Mouse (Mus musculus) layer of hippocampus, adult 18-20 months (tissue): ENCODE results near the gene Egflam. TPM values are rescaled to one million over a fixed set of nuclear protein-coding genes. Genes with fewer than 3 reads are reported as not detected.

ENCODE experiments used
- DNase-seq, 2 experiments: peaks; one replicate each; pipeline ENCODE4 v3.0.0; 2022; ENCODE audit warnings: low spot score in 2 of 2
- long read RNA-seq: library from polyadenylated mRNA; stranded (forward); transcript quantifications from one replicate; pipeline ENCODE4 v2.0.0, GENCODE M21; 2021
- total RNA-seq, 2 experiments: library from RNA; stranded (reverse); gene quantifications; 2 replicates each; pipeline ENCODE4 v1.2.3; 2021

Gene Egflam
- 1 to 10 TPM; 1.9 to 2.0 TPM for total RNA-seq
- long read RNA-seq, full-length matches to known transcripts, result 1 of 1 reads
- long read RNA-seq, partial matches to known transcripts, result 0 of 1 reads
- long read RNA-seq, other reads (novel, unspliced or antisense), result 0 of 1 reads

DNA sequence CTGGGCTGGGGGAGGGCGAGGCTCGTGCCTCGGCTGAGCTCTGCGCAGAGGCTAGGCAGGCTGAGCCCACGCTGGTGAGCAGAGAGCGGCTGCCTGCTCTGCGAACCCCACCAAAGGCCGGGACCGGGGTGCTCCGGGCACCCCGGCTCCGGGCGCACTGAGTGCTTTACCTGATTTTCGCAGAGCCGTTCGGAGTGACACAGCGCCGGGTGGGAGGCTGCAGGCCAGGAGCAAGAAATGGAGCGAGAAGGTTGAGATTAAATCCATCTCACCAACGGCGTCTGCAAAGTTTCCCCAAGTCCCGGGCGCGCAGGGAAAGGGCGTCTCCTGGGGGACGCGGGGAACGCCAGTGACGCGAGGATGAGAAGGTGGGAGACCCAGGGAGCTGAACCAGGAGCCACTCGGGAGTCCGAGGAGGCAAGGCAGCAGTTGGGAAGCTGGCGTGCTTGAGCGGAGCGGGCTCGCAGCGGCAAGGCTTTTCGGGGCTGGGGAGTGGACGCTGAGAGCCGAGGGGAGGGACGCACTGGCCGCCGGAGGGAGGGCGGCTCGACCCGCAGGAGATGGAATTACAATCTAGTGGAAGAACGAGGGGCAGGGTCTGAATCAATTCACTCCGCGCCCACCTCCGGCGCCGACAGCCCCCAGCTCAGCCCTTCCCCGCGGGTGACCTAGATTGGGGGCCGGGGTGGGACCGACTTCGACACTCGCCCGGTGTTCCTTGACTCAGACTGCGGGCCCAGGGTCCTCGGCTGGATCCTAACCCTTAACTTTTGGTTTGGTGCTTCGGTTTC, at the start of gene Egflam:
Gene Egflam, minus strand, starts transcription at position 578 of the 791 bp plus-strand sequence.
- no peak for DNase-seq

GRCm38 (mm10) chr15:7443396-7444315, 45.5 kb upstream of the Egflam start:
- DNase-seq, result peak in 1 of 2 experiments; percentile 61

GRCm38 (mm10) chr15:7442148-7443100, 44.2 kb upstream of the Egflam start:
- no peak for DNase-seq

DNA sequence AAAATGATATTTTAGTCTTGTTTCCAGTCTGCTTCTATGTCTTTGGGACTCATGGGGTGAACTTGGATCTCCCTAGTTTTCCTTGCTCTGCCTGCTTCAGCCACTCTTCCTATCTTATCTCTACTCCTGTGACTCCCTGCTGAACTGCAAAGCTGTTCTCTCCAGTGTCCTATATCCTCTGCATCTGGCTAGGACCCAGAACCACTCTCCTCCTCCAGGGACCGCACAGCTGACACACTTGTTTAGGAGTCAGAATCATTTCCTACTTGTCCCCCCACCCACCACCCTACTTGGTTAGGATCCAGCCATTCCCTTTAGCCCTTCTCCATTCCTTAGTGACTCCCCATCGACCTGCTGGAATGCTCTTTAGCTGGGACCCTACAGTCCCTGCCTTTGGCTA, 26.1 kb upstream of the Egflam start:
- no peak for DNase-seq

DNA sequence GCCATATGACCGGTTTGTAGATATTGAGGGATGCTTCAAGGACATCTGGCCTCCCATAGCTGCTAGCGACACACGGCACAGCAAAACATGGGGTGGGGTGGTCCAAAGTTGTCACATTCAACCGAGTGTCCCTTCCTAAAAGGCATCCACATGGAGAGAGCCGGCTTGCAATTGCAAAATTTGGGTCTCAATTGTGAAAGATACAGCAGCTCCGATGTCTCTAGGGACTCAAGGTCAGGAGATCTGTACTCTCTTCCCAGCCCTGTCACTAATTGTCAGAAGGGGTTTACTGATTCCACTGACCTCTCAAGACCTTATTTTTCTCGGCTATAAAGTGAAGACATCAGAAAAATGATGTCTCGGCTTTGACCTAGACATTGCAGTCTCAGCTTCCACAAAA, 6.3 kb upstream of the Egflam start:
- DNase-seq, result no peak

DNA sequence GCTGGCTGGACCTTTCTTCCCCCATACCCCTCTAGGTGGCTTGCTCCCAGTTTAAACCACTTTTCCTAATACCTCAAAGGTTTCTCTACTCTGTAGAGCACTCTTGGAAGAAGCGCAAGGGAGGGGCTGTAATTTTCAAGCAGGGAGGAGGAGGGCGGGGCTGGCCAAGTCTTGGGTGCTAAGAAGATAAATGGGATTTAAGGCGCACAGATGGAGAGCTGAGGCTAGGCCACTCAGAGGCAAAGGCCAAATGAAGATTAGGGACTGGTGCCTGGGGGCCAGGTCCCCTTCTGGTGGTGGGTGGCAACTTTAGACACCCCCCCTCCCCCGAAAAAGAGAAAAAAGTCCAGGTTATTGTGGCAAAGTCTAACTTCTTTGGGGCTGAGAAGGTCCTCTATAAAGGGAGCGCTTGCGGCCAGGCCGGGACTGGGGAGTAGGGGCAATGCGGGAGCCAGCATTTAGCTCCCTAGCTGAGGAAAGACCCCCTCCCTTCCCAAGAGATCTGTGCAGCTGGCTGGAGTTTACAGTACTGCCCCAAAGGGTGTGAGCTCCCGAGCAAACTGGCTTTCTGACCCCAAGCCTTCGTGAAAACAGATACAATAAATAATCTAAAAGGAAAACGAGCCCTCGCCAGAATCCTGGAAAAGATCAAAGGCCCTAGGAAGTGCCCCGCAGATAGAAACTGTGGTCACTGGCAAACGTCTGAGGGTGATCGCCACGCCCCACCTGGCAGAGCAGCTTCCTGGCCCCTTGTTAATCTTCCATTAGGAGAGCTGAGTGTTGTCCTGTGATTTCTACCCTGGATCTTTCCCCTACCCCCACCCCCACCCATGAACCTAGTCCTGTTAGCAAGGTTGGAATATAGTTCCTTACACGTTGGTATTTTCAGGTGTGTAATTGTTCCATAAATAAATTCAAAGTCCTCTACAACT, 680 bp upstream of the Egflam start:
- DNase-seq, result no peak

DNA sequence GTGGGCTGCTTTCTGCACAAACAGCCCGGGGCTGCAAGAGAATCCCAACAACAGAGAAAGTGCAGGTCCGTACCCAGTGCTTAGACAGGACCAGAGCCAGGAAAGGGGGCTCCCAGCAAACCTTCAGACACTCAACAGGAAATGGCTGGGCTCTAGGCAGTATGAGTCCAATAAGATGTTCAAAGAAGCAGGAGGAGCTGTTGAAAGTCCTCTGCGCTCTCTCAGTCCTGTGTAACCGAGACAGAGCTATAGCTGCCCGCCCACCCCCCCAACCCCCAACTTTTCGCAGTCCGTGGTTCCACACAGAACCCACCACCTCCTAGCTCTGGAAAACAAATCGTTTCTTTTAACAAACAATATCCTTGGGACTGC, 763 bp downstream of the Egflam start:
- no peak for DNase-seq

- no peak for DNase-seq
These were observed 14.8 kb downstream of the Egflam start for GRCm38 (mm10) chr15:7383349-7383748.

DNA sequence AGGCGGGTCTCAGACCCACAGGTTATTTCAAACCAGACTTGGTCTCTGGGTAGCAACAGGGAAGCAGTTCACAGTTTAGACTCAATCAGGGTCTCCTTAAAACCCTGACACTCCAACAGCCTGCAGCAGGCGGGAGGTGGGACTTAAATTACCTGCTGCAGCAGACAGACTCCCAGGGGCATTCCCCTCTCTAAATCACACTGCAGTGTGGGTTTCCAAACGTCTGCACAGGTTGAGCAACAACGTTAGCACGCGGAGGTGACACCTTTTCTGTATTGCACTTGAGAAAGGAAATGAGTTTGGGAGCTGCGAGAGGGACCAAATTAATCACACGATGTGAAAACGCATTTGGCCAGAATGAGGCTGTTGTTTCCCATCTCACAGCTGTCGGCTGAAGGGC, 15.7 kb downstream of the Egflam start:
- DNase-seq, result no peak

DNA sequence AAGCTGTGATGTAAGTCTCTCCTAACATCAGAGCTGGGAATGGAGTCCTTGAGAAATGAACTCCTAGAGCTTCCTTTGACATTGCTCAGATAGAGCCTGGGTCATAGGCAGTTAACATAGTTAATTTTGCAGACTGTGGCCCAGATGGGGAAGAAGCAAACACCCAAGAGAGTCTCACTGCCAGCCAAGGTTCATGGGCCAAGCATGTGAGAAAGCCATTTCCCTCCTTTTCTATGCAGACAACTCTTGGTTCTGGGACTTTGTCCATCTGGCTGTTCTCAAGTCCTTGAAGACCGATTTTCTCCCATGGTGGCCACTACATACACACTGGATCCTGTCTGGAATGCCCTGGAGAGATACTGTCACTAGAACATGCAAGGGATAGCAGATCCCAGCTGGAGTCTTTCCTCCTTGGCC, 45.6 kb downstream of the Egflam start:
- no peak for DNase-seq

DNA sequence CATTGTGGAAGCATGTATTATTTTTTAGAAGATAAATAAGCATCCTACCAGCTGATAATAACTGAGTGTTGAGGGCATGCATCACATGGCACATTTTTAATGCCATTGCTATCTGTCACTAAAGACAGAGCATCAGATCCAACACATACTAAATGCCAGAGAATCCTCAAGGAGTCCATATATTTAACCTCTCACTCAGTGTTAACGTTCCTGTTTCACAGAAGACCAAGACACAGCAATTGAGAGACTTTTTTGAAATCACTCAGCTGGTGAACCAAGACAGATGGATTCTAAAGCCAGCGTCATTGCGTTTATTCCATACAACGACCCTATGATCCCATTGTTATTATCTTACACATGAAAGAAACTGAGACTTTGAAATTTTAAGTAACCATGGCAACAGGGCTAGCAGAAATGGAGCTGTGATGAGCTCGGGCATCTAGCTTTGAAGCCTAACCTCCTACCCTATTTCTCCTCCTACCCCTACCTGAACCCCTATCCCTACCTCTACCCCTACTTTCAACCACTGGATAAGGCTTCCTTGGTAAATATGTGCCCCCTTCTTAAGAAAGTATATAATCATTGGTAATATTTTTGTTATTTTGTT, 57.4 kb downstream of the Egflam start:
- no peak for DNase-seq

GRCm38 (mm10) chr15:7334517-7335298, 63.5 kb downstream of the Egflam start:
- no peak for DNase-seq

- DNase-seq, result no peak
These were observed 65.3 kb downstream of the Egflam start for GRCm38 (mm10) chr15:7332875-7333274.

DNA sequence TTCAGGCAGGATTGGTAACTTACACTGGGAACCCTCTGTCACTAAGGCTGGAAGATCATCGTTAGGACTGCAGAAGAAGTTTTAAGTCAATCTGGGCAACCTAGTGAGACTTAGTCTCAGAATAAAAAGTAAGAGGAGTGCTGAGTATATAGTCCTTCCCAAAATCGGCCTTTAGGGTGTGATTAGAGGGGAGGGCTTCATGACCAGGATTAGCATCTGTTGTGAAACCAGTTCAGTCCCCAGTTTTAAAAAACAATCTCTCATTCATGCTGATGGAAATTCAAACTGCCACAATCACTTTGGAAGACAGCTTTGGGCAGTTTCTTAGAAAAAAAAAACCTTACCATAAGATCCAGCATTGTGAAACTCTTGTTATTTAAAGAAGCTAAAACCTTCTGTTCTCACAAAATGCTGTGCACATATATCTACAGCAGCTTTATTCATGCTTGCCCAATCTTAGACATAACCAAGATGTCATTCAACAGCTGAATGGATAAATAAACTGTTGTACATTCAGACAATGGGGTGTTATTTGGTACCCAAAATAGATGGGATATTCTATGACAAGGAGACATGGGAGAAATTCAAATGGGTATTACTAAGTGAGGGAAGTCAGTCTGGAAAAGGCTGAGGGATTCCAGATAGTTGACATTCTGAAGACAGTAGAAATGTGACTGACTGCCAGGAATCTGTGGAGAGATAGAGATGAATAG, 75.4 kb downstream of the Egflam start:
- no peak for DNase-seq

DNA sequence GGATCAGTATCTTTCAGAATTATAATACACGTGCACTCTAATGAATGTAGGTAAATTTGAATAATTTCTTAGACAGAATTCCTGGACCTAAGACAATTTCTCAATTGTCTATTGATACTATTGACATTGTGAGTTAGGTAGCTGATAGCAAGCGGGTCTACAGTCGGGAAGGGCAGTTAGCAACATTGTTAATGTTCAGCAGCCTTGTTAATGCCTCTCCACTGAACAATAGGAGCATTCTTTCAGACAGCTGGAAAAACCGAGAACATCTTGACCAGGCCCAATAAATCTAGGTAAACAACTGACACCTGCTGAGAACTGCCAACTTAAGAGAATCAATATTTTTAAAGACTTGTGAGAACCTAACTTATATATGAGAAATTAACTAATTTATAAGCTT, 77.3 kb downstream of the Egflam start:
- no peak for DNase-seq

GRCm38 (mm10) chr15:7315539-7315938, 82.7 kb downstream of the Egflam start:
- no peak for DNase-seq

- DNase-seq, result no peak
These were observed 89.5 kb downstream of the Egflam start for GRCm38 (mm10) chr15:7308711-7309110.

DNA sequence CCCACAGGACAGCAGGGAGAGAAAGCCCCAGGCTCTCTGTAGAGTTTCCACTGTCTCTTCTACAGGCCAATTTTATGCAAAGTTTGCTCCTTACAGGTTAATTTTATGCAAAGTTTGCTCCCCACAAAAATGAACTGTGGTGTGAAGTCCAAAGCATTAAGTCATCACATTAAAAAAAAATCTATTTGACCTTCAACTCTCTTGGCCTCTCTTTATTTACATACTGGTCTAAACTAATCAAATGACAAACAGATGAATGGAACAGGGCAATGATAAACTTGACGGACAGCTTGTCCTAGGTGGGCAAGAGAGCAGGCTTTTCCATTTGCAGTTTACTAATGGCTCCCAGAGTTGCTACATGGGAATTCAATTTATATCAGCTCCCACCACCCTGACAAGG, 98.3 kb downstream of the Egflam start:
- no peak for DNase-seq
